Mouse (Mus musculus): Measurements from ENCODE around the gene Ttn.

DNA sequence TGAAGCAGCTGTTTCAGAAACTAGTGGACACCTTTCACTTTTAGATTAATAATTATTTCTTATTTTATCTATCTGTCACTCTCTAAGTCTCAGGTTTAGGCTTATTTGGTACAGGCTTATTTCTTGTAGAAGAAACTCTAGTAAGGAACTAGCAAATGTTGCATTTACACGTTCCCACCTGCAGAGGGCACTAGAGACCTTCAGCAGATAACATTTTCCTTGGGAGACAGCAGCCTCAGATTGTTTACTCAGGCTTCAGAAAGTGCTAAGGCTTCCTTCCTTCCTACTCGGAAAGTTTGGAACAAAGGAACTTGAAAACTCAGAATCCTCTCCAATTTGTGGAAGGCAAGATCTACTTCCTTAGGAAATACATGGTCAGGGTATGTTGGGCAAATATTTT is 52.6 kb downstream of the Ttn start:
- no peak for TF ChIP-seq CTCF (IDR thresholded peaks at IDR 0.05; ENCODE audit: extremely low read depth, insufficient read depth, insufficient read length, insufficient replicate concordance)
- TF ChIP-seq POLR2A (IDR thresholded peaks at IDR 0.05; ENCODE audit: low read depth, low read length): no peak

All from spleen, adult 2 months (tissue).